Mouse (Mus musculus) spleen, adult 2 months (tissue): Measurements from ENCODE around the gene BC034090. TPM values are rescaled to one million over a fixed set of nuclear protein-coding genes. Genes with fewer than 3 reads are reported as not detected.
"Not testable (repeated sequence)": the region's sequence is repeated elsewhere in the genome, so short reads cannot be mapped to it uniquely, and the experiment has no call there.

ENCODE experiments used
- DNase-seq, 2 experiments: peaks; one replicate each; pipeline versions ENCODE4 v3.0.0 to v3.0.0-alpha.2; 2012 to 2021; ENCODE audit warnings: low spot score in 2 of 2, low read depth in 1 of 2
- H3K27ac ChIP-seq: fragments of 200-500 bp; 2 replicates; pipeline ENCODE4 v1.5.1; 2012; ENCODE audit warnings: low read length, inconsistent platforms; ENCODE audit not compliant: insufficient read depth
- H3K27me3 ChIP-seq: fragments of 200-500 bp; 2 replicates; pipeline ENCODE4 v1.6.1; 2012; ENCODE audit warnings: mild to moderate bottlenecking, moderate library complexity, low read length, inconsistent platforms; ENCODE audit not compliant: control insufficient read depth, insufficient read depth
- H3K36me3 ChIP-seq: fragments of 200-500 bp; 2 replicates; pipeline ENCODE4 v1.6.1; 2012; ENCODE audit warnings: mild to moderate bottlenecking, low read length, inconsistent platforms; ENCODE audit not compliant: control insufficient read depth, insufficient read depth
- H3K4me1 ChIP-seq: fragments of 200-500 bp; 2 replicates; pipeline ENCODE4 v1.6.1; 2011; ENCODE audit warnings: inconsistent platforms; ENCODE audit not compliant: control insufficient read depth, insufficient read depth, insufficient read length
- H3K4me3 ChIP-seq: fragments of 200-500 bp; 2 replicates; pipeline ENCODE4 v1.5.1; 2011; ENCODE audit warnings: mild to moderate bottlenecking, inconsistent platforms; ENCODE audit not compliant: insufficient read depth, insufficient read length; ENCODE audit errors: extremely low read depth
- CTCF ChIP-seq: fragments of 200-500 bp; IDR thresholded peaks from 2 replicates; pipeline ENCODE4 v1.5.1; 2011; ENCODE audit warnings: mild to moderate bottlenecking, inconsistent platforms; ENCODE audit not compliant: insufficient read depth, insufficient read length, insufficient replicate concordance; ENCODE audit errors: extremely low read depth
- POLR2A ChIP-seq: fragments of 200-500 bp; IDR thresholded peaks from 2 replicates; pipeline ENCODE4 v1.6.1; 2011; ENCODE audit warnings: low read depth, low read length, inconsistent platforms
- WGBS: fragments of 180-500 bp; shearing (Covaris S2); methylation state at CpG from one replicate; pipeline ENCODE4 v1.1.7; 2018; 5-methylcytosine and 5-hydroxymethylcytosine counted together
- polyA plus RNA-seq: library from polyadenylated mRNA; depleted of rRNA; stranded (reverse); fragments of >200 nt; gene quantifications from 2 replicates; pipeline ENCODE4 v1.2.3, GENCODE M21; 2012; rRNA removed

BC034090 gene
- polyA plus RNA-seq, 1 experiment, result 3.3 TPM

- no peak for DNase-seq
- H3K4me1 ChIP-seq, result no peaks in the 10 kb centered on the region
- H3K4me3 ChIP-seq, result no peak overlapping the region
- H3K27ac ChIP-seq, result no peak overlapping the region
- H3K27me3 ChIP-seq, result no peaks in the 10 kb centered on the region
- 96% methylated on average over 2 of the region's 2 CpGs for WGBS
- peaks cover 11% of the 10 kb centered on the region for H3K36me3 ChIP-seq
- TF ChIP-seq CTCF (no peak), POLR2A (no peak)
These were observed 65.9 kb downstream of the BC034090 start for GRCm38 (mm10) chr1:155178192-155178924.

DNA sequence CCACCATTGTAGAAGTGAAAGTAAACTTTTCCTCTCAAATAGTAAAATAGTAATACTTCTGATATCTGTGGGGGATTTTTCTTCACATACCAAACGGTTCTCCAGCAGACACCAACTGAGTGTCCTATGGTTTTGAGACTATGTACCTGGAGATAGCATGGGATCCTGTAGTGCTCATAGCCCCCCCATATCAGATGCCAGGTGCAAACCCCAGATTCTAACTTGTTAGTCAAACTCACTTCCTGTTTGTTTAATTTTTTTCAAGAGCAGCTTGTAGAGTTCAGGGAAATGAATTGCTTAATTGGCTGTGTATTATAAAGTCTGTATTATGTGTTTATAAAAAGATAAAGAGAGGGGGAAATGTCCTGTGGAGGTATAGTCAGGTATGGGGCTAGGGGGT, 69.8 kb downstream of the BC034090 start:
- peaks cover 8% of the 10 kb centered on the region for H3K36me3 ChIP-seq
- no peak overlapping the region for H3K4me3 ChIP-seq
- no peak for DNase-seq
- H3K27me3 ChIP-seq, result no peaks in the 10 kb centered on the region
- WGBS, result 56% methylated on average over 1 of the region's 1 CpGs
- H3K27ac ChIP-seq, result no peak overlapping the region
- H3K4me1 ChIP-seq, result no peaks in the 10 kb centered on the region
- TF ChIP-seq POLR2A, result no peak
- no peak for TF ChIP-seq CTCF

GRCm38 (mm10) chr1:155173644-155174016, 70.6 kb downstream of the BC034090 start:
- H3K36me3 ChIP-seq, H3K27ac ChIP-seq, H3K4me3 ChIP-seq, H3K4me1 ChIP-seq, H3K27me3 ChIP-seq, DNase-seq: not testable (repeated sequence)
- WGBS, result 52% methylated on average over 1 of the region's 1 CpGs

DNA sequence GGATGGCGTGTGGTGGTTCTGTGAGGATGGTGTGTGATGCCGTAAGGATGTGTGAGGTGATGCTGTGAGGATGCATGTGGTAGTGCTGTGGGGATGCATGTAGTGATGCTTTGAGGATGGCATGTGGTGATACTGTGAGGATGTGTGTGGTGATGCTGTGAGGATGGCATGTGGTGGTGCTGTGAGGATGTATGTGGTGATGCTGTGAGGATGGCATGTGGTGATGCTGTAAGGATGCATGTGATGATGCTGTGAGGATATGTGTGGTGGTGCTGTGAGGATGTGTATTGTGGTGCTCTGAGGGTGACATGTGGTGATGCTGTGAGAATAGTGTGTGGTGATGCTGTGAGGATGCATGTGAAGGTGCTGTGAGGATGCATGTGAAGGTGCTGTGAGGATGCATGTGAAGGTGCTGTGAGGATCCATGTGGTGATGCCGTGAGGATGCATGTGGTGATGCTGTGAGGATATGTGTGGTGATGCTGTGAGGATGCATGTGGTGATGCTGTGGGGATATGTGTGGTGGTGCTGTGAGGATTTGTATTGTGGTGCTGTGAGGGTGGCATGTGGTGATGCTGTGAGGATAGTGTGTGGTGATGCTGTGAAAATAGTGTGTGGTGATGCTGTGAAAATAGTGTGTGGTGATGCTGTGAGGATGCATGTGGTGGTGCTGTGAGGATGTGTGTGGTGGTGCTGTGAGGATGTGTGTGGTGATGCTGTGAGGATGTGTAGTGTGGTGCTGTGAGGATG, 71.2 kb downstream of the BC034090 start:
- no peak for DNase-seq
- Histone ChIP-seq H3K27ac (no peak overlapping the region), H3K36me3 (peaks cover 6% of the 10 kb centered on the region; the same call in 1 of the 2 replicates), H3K4me3 (no peak overlapping the region), H3K4me1 (no peaks in the 10 kb centered on the region), H3K27me3 (no peaks in the 10 kb centered on the region)
- WGBS, result 92% methylated on average over 3 of the region's 3 CpGs
- TF ChIP-seq CTCF (no peak), POLR2A (no peak)

DNA sequence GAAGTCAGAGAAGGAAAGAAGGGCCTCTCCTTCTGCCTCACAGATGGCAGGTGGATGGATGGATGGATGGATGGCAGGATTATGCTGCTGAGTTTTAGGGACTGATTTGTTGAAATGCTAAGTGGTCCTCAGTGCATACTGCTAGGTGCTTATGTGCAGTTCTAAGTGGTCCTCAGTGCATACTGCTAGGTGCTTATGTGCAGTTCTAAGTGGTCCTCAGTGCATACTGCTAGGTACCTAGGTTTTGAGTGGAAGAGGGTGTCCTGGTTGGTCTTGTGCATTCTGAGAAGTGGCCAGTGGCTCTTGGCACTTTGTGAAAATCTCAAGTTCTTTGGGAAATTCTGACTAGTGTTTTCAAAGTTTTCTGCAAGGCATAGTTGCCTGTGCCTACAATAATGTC, 74.3 kb downstream of the BC034090 start:
- TF ChIP-seq POLR2A (no peak), CTCF (no peak)
- Histone ChIP-seq H3K4me3 (no peak overlapping the region), H3K27me3 (no peaks in the 10 kb centered on the region), H3K36me3 (no peaks in the 10 kb centered on the region), H3K4me1 (no peaks in the 10 kb centered on the region), H3K27ac (no peak overlapping the region)
- DNase-seq, result no peak

- no peaks in the 10 kb centered on the region for H3K27me3 ChIP-seq
- TF ChIP-seq CTCF (no peak), POLR2A (no peak)
- no peak overlapping the region for H3K27ac ChIP-seq
- H3K4me1 ChIP-seq, result no peaks in the 10 kb centered on the region; the same call in 1 of the 2 replicates
- H3K4me3 ChIP-seq, result no peak overlapping the region
- H3K36me3 ChIP-seq, result no peaks in the 10 kb centered on the region
- no peak for DNase-seq
- 69% methylated on average over 3 of the region's 3 CpGs for WGBS
These were observed 76.8 kb downstream of the BC034090 start for GRCm38 (mm10) chr1:155167453-155167852.

Other genes with a start within 250 kb of the BC034090 start
- gene Ier5, start 144.8 kb downstream of the BC034090 start, polyA plus RNA-seq, result 47.7 and 82.0 TPM in 2 replicates
- gene Mr1, start 97.6 kb downstream of the BC034090 start, polyA plus RNA-seq, result 1.7 and 2.2 TPM in 2 replicates
- 35.0 and 45.6 TPM in 2 replicates for gene Stx6, start 85.7 kb downstream of the BC034090 start, polyA plus RNA-seq
- 5.8 and 6.2 TPM in 2 replicates for gene Xpr1, start 173.0 kb upstream of the BC034090 start, polyA plus RNA-seq